Mouse (Mus musculus) gonadal fat pad, adult 2 months (tissue): Measurements from ENCODE around the gene Rnf123. TPM values are rescaled to one million over a fixed set of nuclear protein-coding genes. Genes with fewer than 3 reads are reported as not detected.

Source experiments
- DNase-seq: peaks from one replicate; pipeline ENCODE4 v3.0.0-alpha.2; 2012; ENCODE audit warnings: low read depth
- polyA plus RNA-seq: library from polyadenylated mRNA; depleted of rRNA; stranded (reverse); fragments of >200 nt; gene quantifications from 2 replicates; pipeline ENCODE4 v1.2.3, GENCODE M21; 2012

The Rnf123 gene
- polyA plus RNA-seq, 1 experiment = 90.7 TPM

- DNase-seq = no peak
Observed at GRCm38 (mm10) chr9:108062142-108062541, 21.0 kb downstream of the Rnf123 start.

- no peak for DNase-seq
Observed at GRCm38 (mm10) chr9:108058291-108058690, 24.9 kb downstream of the Rnf123 start.

GRCm38 (mm10) chr9:108057262-108057562, 25.9 kb downstream of the Rnf123 start:
- DNase-seq = no peak

DNA sequence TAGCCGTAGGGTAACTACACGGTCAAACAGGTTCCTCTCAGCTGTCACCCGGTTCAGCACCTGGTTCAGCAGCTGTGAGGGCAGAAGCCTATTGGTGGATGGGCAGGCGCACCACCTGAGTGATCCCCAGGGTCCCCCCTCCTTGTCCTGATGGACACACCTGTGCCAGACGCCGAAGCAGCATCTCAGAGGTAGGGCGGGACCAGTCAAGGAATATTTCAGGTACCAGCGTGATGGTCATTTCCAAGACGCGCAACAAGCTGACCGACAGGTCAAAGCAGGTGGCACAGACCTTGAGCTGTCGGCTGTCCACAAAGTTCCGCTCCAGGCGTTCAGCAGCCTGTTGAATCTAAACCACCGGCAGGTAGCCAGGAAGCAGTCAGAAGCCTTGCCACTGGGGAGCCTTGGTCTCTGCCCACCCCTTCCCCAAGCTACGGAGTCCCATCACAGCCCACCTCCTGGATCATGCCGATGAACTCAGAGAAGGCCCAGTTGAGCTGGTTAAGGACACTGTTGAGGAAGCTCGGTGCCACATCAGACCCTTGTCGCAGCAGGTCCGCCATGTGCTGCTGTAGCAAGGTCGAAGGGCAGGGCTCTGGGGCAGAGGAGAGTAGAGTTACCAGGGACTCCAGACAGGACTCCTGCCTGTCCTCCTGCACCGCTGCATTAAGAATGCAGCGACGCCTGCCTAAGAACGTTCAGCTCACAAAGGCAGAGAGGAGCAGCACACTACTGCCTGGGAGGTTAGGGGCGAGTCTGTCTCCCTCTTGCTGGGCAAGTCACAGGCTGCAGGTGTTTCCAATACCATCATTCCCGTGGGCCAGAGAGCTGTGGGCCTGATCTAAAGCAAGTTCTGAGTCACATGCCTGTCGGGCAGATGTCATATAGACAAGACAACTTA, 26.5 kb downstream of the Rnf123 start:
- no peak for DNase-seq

DNA sequence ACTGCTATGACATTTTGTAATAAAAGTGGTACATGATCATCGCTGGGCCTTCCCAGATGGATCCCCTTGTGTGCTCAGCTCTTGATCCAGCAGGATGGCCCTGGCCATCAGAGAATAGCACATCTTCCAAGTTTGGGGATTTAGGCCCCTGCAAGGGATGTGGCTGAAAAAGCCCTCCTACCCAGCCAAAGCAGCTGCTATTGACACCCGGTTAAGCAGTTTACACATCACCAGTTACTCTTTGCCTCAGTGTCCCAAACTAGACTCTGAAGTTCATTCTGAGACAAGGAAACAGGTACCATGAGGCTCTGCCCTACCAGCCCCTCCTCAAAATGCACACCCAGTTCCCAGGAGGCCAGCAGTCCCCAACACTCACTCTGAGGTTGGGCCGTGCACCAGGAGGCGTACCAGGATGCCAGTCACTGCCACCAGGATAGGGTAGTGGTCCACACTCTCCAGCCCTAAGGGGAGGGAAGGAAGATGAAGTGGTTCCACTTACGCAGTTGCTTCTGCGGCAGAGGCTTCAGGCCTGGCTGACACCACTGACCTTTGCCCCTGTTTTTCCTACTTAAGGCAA, 27.4 kb downstream of the Rnf123 start:
- no peak for DNase-seq

DNA sequence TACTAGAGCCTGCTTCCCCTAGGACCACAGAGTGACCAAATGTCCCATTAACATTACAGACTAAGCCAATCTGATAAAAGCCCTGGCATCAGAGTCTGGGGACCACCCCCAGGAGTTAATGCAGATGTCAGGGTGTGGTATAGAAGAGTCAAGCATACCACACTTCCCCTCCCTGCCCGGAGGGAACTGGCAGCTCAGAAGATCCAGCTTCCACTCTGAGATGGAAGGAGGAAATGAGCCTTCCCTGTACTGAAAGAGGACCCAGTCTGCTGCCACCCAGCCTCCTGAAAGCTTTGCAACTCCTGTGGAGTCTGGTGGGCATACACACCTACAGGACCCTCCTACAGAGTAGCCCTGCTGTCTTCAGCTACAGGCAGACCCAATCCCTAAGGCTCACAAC, 28.1 kb downstream of the Rnf123 start:
- DNase-seq = no peak

DNA sequence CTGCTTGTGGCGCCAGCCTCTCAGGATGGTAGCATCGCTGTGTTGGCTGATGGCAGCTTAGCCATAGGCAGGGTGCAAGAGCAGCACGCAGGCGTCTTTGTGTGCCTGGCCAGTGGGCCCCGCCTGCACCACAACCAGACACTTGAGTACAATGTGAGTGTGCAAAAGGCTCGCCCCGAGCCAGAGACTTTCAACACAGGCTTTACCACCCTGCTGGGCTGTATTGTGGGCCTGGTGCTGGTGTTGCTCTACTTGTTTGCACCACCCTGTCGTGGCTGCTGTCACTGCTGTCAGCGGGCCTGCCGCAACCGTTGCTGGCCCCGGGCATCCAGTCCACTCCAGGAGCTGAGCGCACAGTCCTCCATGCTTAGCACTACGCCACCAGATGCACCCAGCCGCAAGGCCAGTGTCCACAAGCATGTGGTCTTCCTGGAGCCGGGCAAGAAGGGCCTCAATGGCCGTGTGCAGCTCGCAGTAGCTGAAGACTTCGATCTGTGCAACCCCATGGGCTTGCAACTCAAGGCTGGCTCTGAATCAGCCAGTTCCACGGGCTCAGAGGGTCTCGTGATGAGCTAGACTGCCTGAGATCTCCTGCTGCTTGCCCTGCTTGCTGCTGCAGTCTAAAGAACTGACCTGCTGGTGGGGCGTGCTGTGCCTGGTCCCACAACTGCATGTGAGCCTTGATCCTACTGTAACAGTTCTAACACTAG, 28.7 kb downstream of the Rnf123 start:
- DNase-seq = no peak

DNA sequence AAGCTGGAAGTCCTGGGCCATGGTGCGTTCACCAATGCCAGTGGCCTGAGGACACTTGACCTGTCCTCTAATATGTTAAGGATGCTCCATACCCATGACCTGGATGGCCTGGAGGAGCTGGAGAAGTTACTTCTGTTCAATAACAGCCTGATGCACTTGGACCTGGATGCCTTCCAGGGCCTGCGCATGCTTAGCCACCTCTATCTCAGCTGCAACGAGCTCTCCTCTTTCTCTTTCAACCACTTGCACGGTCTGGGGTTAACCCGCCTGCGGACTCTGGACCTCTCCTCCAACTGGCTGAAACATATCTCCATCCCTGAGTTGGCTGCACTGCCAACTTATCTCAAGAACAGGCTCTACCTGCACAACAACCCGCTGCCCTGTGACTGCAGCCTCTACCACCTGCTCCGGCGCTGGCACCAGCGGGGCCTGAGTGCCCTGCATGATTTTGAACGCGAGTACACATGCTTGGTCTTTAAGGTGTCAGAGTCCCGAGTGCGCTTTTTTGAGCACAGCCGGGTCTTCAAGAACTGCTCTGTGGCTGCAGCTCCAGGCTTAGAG, 29.4 kb downstream of the Rnf123 start:
- no peak for DNase-seq

- DNase-seq = peak; percentile 56
Observed at GRCm38 (mm10) chr9:108052885-108053664, 30.1 kb downstream of the Rnf123 start, which contains the start of gene Amigo3. Gene Amigo3 (plus strand): TSS chr9:108053159.

GRCm38 (mm10) chr9:108052411-108052810, 30.7 kb downstream of the Rnf123 start:
- no peak for DNase-seq

DNA sequence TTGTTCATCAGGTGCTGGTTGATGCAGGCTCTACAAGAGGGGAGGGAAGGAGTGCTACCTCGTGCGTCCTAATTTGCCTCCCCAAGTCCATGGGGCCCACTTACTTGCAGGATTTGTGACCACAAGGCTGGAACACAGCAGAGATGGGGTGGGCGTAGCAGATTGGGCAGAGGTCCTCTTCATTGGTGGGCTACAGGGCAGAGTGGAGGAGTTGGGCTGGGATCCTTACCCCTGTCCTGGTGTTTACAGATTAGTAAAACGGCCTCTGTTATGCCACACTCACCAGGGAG, 31.3 kb downstream of the Rnf123 start:
- no peak for DNase-seq

DNA sequence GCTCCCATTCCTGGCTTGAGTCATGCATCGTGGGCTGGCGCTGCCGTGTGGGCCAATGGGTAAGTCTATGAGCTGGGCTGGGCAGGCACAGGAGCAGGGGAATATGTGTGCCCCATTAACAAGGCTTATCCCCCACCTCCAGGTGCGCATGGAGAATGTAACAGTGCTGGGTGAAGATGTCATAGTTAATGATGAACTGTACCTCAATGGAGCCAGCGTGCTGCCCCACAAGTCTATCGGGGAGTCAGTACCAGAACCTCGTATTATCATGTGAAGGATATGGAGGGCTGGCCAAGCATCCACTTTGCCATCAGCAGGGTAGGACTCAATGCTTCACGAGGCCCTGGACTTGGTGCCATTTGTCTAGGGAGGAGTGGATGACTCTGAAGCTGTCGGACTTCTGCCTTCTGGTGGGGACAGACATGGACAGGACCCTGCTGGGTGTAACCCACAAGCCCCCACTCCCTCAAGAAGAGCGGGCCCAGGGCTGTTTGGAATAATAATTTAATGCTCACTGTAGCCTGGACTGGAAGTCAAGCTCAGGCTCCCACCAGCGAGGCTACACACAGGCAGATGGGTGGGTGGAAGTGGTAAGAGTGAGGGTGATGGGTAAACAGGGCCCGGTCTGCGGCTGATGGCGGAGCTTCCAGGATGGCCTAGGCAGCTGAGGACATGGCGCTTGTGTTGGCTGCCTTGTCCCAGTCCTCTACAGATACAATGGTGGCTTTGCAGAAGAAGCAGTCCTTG, 31.8 kb downstream of the Rnf123 start:
- no peak for DNase-seq

DNA sequence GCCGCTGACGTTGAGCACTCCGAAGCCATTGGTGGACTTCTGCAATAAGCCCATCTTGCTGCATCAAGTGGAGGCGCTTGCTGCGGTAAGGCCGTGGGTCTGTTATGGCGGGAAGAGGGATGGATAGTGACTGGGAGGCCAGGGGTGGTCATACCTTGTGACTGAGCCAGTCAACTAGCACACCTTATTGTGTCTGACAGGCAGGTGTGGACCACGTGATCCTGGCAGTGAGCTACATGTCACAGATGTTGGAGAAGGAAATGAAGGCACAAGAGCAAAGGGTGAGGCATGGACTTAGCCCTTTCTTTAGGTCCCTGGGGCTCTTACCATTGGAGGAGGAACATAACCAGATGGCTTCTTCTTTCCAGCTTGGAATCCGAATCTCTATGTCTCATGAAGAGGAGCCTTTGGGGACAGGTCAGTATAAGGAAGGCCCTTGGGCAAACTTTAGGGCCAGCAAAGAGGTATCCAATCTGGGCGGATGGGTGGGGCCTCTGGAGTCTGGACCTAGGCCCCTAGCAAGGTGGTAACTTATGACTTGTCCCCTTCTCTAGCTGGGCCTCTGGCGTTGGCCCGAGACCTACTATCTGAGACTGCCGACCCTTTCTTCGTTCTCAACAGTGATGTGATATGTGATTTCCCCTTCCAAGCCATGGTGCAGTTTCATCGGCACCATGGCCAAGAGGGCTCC, 33.4 kb downstream of the Rnf123 start:
- DNase-seq = no peak

- DNase-seq = peak; percentile 66
Observed at GRCm38 (mm10) chr9:108049016-108049455, 34.1 kb downstream of the Rnf123 start, which contains the start of gene Gmppb. Gene Gmppb (plus strand): TSS chr9:108049242.

DNA sequence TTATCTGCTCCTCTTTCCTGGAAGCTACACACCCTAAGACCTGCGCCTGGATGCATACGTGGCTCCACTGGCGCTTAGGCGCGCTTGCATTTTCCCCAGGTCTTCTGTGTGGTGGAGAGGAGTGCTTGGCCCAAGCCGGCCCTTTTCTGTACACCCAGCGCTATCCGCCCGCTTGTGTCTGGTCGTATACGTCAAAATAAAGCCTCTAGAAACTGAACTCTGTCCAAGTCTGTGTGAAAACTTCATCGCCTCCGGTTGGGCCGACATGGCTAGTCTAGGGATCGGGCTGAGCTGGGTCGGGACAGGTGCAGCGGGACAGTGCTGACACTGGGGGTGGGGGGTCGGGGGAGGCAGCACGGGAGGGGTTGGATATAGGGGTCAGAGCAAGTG, 34.6 kb downstream of the Rnf123 start:
- no peak for DNase-seq

DNA sequence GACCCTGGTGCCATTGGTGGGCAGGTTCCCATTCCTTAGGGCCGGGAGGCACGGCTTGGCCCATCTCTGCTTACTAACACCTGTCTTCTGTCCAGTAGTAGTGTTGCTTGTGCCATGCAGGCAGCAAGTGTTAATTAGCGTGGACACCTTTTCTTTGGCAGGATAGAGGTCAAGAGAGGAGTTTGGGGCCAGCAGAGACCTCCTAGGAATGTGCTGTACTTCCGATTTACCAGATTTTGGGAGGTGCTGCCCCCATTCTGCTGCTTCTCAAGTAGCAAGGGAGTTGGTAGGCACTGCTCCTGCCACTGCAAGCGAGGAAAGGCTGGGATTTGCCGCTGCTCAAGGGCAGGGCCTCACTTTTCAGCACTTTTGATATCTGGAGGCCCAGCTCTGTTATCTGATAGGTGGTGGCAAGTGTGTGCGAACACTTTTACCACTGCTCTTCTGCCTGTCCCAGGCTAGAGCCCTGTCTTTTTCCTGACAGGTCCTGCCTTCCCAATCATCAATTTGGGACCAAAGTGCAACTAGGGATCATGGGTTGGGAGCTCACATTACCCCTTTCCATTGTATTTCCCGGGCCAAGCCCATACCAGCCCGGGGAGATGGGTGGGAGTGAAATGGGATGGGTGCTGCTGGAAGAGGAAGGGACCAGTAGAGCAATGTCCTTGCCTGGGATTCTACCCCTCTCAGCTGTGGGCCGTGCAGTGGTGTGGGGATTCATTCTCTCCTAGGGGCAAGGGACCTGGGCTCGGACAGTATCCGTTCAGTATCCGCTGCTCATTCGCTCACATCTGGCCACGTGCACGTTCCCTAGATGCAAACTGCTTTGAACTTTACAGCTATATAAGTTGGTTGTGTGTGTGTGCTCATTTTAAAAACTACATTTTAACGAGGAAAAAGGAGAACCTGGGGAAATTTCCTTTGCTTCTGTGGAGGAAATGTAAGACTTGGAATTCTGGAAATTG, 35.3 kb downstream of the Rnf123 start:
- DNase-seq = no peak

GRCm38 (mm10) chr9:108046582-108046981, 36.6 kb downstream of the Rnf123 start:
- DNase-seq = no peak

GRCm38 (mm10) chr9:108044751-108045492, 38.2 kb downstream of the Rnf123 start:
- DNase-seq = no peak
